Mouse (Mus musculus): ENCODE data around the gene Tmem167b.
"Not testable (repeated sequence)": the region's sequence is repeated elsewhere in the genome, so short reads cannot be mapped to it uniquely, and the experiment has no call there.

Gene Tmem167b

GRCm38 (mm10) chr3:108562133-108562730 is at the start of gene Tmem167b:
Gene Tmem167b (minus strand): TSS chr3:108562466.
- DNase-seq = peak; percentile 97 to 98

DNA sequence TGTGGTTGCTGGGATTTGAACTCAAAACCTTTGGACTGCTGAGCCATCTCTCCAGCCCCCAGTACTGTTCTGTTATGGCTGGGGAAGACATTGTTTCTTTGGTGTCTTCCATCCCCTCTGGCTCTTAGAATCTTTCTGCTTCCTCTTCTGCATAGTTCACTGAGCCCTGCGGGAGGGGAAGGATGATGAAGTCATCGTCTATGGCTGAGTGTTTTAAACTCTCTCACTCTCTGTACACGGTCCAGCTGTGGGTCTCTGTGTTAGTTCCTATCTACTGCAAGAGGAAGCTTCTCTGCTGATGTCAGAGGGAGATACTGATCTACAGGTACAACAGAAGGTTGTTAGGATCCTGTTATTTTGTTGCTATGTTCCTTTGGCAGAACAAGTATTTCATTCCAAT is 46.6 kb upstream of the Tmem167b start:
- DNase-seq = no peak

- DNase-seq = peak in 1 of 2 experiments; percentile 61
Observed at GRCm38 (mm10) chr3:108591530-108592522, 29.6 kb upstream of the Tmem167b start.

DNA sequence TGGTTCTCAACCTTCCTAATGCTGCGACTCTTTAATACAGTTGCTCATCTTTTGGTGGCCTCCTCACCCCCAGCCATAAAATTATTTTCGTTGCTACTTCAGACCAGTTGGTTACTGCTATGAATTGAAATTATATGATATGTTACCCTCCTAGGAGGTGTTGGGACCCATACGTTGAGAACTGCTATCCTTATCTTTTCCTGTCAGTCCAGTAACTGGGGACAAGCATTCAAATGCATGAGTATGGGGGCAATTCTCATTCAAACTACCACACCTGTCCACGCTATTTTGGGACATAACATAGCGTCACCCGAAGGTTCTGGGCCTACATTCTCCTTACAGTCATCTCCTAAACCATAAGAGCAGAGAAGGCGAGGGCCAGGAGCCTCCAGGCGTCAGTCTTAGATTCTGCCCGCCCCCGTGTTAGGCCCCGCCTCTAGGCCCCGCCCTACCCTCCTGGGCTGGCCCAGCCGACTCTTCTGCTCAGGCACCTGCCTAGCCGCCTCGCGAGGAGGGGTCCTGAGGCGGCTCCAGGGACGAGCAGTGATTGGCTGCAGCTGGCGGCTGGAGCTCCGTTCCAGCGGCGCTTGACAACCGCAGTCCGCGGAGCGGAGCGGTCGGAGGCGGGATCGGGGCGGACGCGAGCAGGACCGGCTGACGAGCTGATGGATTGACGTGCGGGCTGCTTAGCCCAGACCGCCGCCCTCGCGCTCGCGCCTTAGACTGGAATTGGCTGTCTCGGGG is 28.7 kb upstream of the Tmem167b start, which contains the start of gene Wdr47:
TSS of gene Wdr47 (plus strand) at position 494 of the 744 bp plus-strand sequence.
- peak; percentile 96 to 98 for DNase-seq

GRCm38 (mm10) chr3:108588446-108588845 is 26.2 kb upstream of the Tmem167b start:
- peak; percentile 21 to 42 for DNase-seq

- no peak for DNase-seq
Observed at GRCm38 (mm10) chr3:108584580-108584979, 22.3 kb upstream of the Tmem167b start.

- DNase-seq = no peak
Observed at GRCm38 (mm10) chr3:108574018-108574417, 11.8 kb upstream of the Tmem167b start.

DNA sequence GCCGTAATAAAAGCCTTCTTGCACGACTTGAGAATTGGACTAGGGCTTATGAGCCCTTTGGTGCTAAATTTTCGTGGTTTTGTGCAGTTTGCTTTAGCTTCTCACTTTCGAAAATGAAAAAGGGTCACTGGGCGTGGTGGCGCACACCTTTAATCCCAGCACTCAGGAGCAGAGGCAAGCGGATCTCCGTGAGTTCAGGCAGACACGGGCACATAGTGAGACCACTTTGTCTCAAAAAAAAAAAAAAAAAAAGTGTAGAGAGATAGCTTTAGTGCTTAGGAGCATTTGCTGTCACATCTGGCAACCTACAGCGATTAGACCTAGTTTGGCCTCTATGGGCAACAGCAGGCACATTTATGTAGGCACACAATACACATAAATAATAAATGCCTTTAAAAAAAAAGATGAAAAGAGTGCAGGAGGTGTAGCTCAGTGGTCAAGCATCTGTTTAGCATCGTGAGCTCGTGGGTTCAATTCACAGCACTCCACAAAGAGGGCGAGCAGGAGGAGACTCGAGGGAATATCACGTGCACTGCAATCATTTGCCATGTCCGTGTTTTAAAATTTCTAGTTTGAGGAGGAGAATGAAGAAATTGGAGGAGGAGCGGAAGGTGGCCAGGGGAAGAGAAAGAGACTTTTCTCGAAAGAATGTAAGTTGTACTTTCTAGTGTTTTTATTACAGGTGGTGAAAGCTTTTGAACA is 10.2 kb upstream of the Tmem167b start:
- DNase-seq = no peak

GRCm38 (mm10) chr3:108571443-108572294 is 9.4 kb upstream of the Tmem167b start, which contains the start of gene Taf13:
Gene Taf13 (plus strand): TSS chr3:108571698.
- DNase-seq = peak; percentile 98 to 99

- no peak for DNase-seq
Observed at GRCm38 (mm10) chr3:108570813-108571212, 8.5 kb upstream of the Tmem167b start.

DNA sequence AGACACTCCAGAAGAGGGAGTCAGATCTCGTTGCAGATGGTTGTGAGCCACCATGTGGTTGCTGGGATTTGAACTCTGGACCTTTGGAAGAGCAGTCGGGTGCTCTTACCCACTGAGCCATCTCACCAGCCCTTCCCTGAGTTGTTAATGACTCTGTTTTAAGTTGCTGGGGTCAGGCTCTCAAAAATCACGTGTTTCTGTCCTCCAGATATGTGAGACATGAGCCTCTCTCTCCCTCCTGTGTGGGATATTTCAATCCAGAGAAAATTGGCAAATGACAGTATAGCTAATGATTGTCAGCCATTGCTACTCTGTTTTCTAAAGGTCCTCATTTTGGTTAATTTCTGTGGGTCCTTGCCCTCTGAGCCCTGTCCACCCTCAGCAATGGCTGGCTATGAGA is 7.4 kb upstream of the Tmem167b start:
- not testable (repeated sequence) for DNase-seq

GRCm38 (mm10) chr3:108567990-108568877 is 6.0 kb upstream of the Tmem167b start:
- DNase-seq = peak; percentile 72 to 77

DNA sequence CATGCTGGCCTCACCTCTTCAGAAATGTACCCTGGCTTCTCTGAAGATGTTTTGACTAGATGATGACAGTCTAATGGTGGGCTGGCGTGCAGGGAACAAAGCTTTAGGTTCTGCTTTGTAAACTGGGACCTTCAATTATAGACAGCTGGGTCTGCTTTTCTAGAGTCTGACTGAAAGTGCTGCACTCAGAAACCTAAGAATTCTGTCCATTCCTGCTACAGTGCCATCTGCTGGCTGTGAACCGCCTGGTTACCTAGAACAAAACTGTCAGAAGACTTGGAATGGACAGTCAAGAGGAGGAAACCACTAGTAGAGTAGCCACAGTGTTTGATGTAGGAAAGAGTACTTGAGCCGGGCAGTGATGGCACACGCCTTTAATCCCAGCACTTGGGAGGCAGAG is 1.0 kb upstream of the Tmem167b start:
- DNase-seq = peak; percentile 91 to 92

DNA sequence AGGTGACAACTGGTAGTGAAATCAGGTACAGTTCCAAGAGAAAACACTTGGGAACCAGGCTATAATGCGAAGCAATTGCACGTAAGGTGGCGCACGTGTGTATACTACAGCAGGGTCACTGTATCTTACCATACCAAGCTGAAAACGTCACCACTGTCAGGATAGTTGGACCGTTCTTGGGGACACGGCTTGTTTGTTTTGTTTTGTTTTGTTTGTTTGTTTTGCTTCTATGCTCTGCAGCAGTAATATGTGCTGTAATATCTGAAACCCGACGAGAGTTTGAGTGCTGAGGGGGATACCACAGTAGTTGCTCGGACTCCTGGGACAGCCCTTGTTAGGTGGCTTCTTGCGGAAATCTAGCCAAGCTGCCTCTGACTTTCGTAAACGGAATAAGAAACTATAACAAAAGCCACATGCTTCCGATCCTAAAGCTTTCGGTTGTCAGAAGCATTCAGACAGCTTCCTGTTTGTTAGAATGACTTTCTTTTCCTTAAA is 558 bp upstream of the Tmem167b start:
- peak in 1 of 2 experiments; percentile 49 for DNase-seq

GRCm38 (mm10) chr3:108557888-108558287 is 4.4 kb downstream of the Tmem167b start:
- DNase-seq = no peak

DNA sequence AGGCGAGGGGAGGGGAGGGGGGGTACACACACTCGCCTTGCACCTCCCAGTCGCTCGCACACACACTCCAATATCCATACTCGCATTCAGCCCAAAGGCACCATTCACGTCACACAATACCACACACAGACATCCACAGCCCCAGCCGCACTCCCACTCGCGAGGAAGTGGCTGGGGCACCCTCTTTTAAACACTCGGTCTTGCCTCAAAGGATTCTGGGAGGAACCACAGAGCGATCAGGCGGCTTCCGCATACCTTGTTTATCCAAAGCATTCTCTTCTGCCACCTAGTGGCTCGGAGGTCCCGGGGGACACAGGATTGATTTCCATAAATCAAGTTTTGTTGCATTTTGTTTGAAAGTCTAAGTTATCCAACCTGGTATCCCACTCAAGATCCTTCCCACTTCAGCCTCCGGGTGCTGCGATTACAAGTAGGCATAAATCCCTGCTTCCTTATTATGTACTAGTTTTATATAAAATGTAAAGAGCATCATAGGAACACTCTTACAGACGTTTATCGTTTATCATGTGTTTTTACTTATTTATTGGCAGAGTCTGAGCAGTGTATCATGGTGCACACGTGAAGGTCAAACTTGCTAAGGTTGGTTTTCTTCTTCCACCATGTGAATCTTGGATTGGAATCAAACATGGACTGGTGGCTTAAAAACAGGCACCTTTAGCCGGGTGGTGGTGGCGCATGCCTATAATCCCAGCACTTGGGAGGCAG is 7.5 kb downstream of the Tmem167b start:
- DNase-seq = peak; percentile 96

DNA sequence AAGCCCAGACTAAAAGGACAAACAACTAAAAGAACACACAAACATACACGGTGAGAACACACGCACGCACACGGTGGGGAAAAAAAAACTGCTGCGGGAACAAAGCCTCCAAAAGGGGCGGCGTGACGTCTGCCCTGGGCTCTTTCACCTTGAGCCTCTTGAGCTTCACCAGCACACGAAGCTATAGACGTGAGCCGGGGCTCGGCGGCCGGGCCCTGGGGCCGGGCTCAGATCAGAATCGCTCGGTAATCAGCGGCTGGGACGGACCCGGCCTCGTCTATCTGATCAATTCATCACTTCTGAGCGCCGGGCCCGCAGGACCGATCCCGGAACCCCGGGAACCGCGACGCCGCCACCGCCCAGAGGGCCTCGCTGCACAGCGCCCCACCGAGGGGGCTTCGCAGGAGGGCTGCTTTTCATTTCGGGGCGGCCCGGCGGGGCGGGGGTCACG is 8.1 kb downstream of the Tmem167b start:
- DNase-seq = no peak

GRCm38 (mm10) chr3:108542299-108542698 is 20.0 kb downstream of the Tmem167b start:
- no peak for DNase-seq

DNA sequence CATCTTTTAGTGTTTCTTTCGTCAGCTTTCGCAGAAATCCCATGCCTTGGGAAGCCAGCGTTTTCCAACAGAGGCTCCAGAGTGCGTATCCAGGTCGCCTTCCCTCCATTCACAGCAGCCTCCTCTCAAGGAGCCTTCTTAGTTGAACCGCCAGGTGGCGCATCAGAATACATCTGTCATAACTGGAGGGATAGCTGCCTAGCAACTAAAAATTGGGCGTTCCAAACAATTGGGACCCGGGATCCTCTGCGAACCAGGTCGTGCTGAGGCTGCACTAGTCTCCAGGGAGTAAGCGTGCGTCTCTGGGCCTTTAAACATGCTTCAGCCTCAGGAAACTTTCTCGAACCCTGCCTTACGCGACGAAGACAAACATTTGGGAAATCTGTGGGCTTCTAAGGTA is 25.0 kb downstream of the Tmem167b start:
- DNase-seq = peak; percentile 93

Measured in cerebellum, postnatal 10 days (tissue).